Mouse (Mus musculus) spleen, embryonic (tissue): ENCODE measurements around the gene Lsm14b.

Experiments used
- CTCF ChIA-PET: fragments of 350-600 bp; sonication (Branson Sonifier 250); formaldehyde crosslinking; loops from one replicate; lab custom pipeline; 2022; lab: Charles Lee

Gene Lsm14b

DNA sequence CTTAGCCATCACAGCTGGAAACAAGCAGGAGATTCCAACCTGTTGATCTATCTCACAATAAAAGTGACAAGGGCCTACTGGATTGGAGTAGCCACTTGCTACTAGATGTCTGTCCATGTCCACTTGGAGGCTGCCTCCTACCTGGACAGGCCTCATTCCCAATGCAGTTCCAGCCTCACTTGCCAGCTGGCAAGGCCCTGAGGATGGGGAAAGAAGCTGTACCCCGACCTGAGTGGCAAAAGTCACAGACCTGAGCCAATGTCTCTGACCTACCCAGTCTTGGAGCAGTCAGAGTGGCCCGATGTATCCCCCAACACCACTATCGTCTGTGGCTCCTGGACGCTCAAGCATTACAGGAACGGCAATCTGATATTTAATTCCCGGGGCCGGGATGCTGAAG lies 11.1 kb upstream of the Lsm14b start:
- CTCF ChIA-PET, result no interaction called here

- CTCF ChIA-PET, result no interaction called here
Observed at GRCm38 (mm10) chr2:180017632-180018031, 7.2 kb upstream of the Lsm14b start.

DNA sequence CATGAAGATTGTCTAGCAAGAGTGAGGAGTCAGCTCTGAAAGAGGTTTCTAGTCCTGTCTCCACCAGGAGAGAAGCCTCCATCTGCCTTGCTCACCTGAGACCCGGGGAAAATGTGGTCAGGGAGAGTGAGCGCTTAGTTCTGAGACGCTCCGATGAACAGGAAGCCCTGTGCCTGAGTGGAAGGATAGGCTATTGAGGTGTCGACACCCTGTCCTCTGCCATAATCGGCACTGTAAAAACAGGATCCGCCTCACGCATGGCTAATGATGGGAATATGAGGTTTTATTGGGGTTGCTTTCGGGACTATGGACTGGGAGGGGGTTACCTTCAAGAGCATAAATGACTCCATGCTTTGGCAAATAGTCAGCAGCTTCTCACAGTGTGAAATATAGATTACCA lies 6.2 kb upstream of the Lsm14b start:
- CTCF ChIA-PET, result no interaction called here

DNA sequence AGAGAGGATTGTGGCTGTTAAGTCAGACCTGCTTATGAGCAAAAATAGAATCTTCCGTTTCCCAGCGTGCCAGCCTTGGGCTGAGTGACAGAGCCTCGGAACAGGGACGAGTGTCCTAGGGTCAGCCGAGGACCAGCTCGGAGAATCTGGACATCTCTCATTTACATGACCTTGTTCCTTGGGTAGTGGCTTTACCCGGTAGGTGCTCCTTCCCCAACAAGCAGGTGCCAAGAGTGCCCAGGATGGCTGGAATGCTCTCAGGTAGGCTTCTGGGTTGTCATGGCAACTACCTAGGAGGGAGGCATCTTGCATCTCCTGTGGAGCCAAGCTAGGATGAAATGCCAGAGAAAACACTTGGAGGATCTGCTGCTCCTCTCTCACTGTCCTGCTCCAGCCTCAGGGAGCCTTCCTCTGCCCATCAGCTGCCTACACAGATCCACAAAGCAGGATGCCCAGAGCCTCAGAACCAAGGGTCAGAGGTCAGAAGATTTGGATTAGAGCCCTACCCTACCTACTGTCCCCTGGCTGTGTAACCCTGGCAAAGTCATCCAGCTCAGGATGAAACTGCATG lies 4.6 kb upstream of the Lsm14b start:
- CTCF ChIA-PET, result no interaction called here

- CTCF ChIA-PET, result no interaction called here
Observed at GRCm38 (mm10) chr2:180020919-180021318, 3.9 kb upstream of the Lsm14b start.

DNA sequence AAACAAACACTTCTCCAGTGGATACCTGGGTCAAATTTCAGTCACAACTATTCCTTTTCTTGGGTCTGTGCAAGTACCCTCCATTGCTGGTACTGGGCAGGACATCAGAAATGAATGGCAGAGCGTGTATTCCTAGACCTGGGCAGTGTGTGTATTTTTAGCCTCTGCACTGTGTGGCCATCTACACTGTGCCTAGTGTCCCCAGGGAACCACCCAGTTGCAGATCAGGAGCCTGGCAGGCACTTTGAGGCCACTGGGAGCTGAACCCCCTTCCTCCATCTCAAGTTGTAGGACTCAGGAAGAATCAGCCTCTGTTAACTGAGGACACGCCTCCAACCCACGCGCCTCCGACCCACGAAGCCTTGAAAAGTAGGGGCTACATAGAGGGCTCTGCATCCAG lies 2.0 kb upstream of the Lsm14b start:
- CTCF ChIA-PET, result no interaction called here

DNA sequence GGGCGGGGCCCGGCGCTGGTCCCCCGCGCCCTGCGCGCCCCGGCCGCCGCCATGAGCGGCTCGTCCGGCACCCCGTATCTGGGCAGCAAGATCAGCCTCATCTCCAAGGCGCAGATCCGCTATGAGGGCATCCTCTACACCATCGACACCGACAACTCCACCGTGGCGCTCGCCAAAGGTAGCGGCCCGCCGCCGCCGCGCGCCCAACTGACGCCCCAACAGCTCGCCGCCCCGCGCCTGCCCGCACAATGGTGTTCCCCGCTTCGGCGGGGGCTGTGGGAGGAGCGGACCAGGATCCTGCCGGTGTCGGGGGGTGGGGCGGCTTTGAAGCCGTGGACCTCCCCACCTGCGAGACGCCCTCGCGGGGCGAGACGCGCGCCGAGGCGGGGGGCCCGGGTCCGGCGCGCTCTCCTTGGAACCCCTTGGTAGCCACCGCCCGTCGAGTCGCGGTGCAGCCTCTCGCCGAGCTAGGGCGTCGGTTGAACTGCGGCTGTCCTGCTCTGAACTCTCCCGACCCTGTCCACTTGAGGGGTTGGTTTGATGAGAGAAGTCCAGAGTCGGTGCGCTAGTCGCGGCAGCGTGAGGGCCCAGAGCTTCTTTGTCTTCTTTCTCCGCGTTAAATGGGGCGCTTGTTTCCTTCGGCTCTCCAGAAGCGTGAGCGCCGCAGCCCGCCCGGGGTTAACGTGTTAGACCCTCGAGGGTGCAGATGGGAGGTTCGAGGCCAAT lies 511 bp downstream of the Lsm14b start:
- CTCF ChIA-PET, result interaction anchor here (0.9 to 1.0 kb wide), 2 partner anchors 21 to 48 kb away, joined by 4 to 21 read pairs; partner anchors contain the start of gene Taf4

DNA sequence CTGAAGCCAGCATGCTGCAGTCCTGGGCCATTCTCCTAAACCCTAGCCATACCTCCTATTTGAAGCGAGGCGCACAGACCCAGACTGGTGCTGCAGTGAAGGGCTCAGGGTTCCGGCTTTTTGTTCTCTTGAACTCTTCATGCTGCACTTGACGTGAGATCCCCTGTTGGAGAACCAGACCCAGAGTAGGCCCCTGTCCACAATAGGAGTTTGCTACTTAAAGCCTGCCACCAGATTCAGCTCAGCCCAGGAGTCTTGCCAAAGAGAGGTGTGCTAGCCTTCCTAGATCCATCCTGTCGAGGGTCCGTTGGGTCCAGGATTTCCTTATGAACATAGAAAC lies 1.0 kb downstream of the Lsm14b start:
- CTCF ChIA-PET, result interaction anchor here (0.5 to 0.9 kb wide), 2 partner anchors 20 to 24 kb away, joined by 3 to 4 read pairs; no protein-coding TSS in a partner anchor

- CTCF ChIA-PET, result no interaction called here
Observed at GRCm38 (mm10) chr2:180027768-180028167, 3.0 kb downstream of the Lsm14b start.

DNA sequence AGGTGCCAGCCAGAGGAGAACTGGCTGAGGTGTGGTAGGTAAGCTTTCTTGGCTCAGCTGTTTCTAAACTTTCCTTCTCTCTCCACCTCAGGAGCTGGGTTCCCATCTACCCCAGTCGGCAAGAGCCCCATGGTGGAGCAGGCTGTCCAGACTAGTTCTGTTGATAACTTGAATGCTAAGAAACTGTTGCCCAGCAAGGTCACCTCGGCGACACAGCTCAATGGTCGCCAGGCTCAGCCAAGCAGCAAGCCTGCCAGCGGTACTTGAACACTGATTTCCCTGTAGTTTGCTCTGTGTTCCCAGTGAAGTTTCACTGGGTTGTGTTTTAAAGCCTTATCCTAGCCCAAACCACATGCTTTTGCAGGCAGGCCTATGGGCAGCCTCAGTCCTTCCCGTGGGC lies 6.5 kb downstream of the Lsm14b start:
- CTCF ChIA-PET, result no interaction called here

DNA sequence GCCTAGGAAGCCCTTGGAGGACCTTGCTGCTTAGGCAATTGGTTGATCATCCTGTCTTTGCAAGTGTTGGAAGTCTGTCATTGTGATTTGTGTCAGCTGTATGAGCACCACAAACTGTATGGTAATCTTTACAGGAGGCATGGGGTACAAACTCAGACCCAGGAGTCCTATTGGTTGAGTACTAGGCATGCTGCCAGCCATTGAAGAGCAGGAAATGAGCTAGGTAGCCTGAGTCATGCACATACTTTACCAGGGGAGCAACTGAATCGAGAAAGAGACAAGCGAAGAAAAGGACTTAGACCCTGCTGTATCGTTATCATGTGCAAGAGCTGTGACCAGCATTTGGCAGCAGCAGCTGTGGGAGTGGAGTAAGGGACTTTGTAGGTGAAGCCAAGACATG lies 8.1 kb downstream of the Lsm14b start:
- CTCF ChIA-PET, result no interaction called here

- CTCF ChIA-PET, result no interaction called here
Observed at GRCm38 (mm10) chr2:180033956-180034355, 9.2 kb downstream of the Lsm14b start.

DNA sequence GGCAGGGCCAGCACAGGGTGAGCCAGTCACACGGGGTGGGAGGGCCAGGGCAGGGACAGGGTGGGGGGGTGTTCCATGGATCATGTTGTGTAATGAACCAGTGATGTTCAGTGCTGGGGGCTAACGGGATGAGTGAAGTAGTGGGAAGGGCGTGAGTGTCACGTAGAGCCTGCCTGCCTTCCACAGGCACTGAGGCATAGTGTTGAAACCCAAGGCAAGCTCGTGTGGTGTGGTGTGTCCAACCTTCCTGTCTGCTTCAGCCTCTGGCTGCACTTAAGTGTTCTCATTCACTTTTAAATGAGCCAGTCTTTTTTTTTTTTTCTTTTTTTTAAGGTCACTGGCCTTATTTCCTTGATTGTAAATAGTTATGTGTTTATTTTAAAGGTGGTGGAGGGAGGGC lies 10.0 kb downstream of the Lsm14b start:
- CTCF ChIA-PET, result no interaction called here

DNA sequence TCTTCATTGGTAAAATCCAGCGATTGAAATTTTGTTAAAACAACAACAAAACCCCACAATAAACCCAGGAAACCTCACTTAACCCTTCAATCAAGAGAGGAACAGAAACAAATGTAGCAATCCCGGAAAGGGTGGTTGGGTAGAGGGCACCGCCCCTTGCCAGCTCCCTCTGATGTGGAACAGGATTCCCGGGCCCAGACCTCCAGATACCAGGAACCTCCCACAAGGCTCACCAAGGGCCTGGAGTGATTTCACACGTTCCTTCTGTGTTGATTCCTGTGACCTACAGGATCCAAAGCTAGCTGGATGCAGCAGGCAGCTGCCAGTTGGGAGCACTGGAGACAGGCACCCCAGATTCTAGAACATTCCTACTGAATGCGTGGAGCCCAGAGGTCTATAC lies 15.6 kb downstream of the Lsm14b start:
- CTCF ChIA-PET, result no interaction called here

GRCm38 (mm10) chr2:180041577-180042255 lies 16.9 kb downstream of the Lsm14b start:
- CTCF ChIA-PET, result interaction anchor here (0.6 to 1.2 kb wide), 2 partner anchors 12 to 62 kb away, joined by 3 read pairs; no protein-coding TSS in a partner anchor

- CTCF ChIA-PET, result interaction anchor here (0.6 to 1.2 kb wide), 2 partner anchors 13 to 63 kb away, joined by 3 read pairs; no protein-coding TSS in a partner anchor
Observed at GRCm38 (mm10) chr2:180042256-180042857, 17.6 kb downstream of the Lsm14b start, which contains the start of the genes Psma7 and Ss18l1. Gene Psma7, minus strand, starts transcription at chr2:180042433. Gene Ss18l1, plus strand, starts transcription at chr2:180042509.

GRCm38 (mm10) chr2:180042858-180043515 lies 18.2 kb downstream of the Lsm14b start:
- CTCF ChIA-PET, result interaction anchor here (1.2 kb wide), 1 partner anchor 66 kb away, joined by 3 read pairs; the partner anchor contains the start of gene Taf4

- CTCF ChIA-PET, result interaction anchor here (1.1 to 1.2 kb wide), 2 partner anchors 19 to 48 kb away, joined by 4 to 35 read pairs; no protein-coding TSS in a partner anchor
Observed at GRCm38 (mm10) chr2:180045283-180045682, 20.5 kb downstream of the Lsm14b start.

GRCm38 (mm10) chr2:180047580-180047979 lies 22.8 kb downstream of the Lsm14b start:
- CTCF ChIA-PET, result no interaction called here

GRCm38 (mm10) chr2:180047980-180048635 lies 23.3 kb downstream of the Lsm14b start:
- CTCF ChIA-PET, result no interaction called here

GRCm38 (mm10) chr2:180050986-180051385 lies 26.2 kb downstream of the Lsm14b start:
- CTCF ChIA-PET, result interaction anchor here (0.7 to 1.4 kb wide), 5 partner anchors 80 to 137 kb away, joined by 3 to 7 read pairs (median 4); no protein-coding TSS in a partner anchor
